Mouse (Mus musculus): Measurements from ENCODE around the gene Tmem123. TPM values are rescaled to one million over a fixed set of nuclear protein-coding genes. Genes with fewer than 3 reads are reported as not detected.

The Tmem123 gene
- total RNA-seq, 2 experiments from 2014 or later: 53.9 to 114 TPM

DNA sequence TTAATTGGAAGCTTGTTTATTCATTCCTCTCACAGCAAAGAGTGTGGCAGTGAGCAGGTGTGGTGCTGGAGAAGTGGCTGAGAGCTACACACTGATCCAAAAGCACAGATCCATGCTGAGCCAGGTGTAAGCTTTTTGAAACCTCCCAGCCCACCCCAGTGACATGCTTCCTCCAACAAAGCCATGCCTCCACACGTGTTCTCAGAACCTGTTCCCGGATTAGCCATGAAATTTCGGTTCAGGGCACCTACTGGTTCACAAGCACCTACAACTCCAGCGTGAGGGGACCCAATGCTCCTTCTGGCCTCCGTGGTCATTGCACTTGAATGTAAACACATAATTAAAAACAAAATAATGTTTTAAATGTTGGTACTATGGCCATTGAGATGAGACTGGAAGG, 9.8 kb downstream of the Tmem123 start:
- ATAC-seq (replicated peaks; ENCODE audit: low FRiP score, poor library complexity, severe bottlenecking): no peak

- ATAC-seq (replicated peaks; ENCODE audit: low FRiP score, poor library complexity, severe bottlenecking): no peak
Observed at GRCm38 (mm10) chr9:7774538-7774937, 10.7 kb downstream of the Tmem123 start.

DNA sequence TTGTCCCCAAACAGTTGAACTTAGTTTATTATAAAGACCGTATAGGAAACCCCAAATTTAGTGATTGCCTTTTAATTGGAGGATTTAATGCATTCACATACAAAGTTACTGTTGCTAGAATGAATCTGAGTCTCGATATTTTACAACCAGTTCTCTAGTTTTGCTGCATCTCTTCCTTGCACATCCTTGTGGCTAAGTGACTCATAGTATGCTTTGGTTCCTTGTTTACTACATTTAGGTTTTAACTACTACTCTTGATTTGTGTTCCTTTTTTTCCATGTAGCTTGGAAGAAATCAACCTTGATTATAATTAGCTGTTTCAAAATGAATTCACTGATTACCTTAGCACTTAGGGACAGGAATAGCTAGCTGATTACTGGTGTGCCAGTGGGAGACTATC, 11.2 kb downstream of the Tmem123 start:
- no peak for ATAC-seq (replicated peaks; ENCODE audit: low FRiP score, poor library complexity, severe bottlenecking)

DNA sequence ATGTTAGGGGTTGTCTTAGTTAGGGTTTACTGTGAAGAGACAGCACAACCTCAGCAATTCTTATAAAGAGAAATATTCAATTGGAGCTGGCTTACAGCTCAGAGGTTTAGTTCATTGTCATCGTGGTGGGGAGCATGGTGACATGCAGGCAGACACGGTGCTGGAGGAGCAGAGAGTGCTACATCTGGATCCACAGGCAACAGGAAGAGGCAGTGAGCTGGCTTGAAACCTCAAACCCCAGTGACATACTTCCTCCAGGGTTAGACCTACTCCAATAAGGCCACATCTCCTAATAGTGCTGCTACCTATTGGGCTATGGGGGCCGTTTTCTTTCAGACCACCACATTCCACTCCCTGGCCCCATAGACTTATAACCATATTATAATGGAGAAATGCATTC, 12.1 kb downstream of the Tmem123 start:
- no peak for ATAC-seq (replicated peaks; ENCODE audit: low FRiP score, poor library complexity, severe bottlenecking)

GRCm38 (mm10) chr9:7776940-7777339, 13.1 kb downstream of the Tmem123 start:
- ATAC-seq (replicated peaks; ENCODE audit: low FRiP score, poor library complexity, severe bottlenecking): no peak

DNA sequence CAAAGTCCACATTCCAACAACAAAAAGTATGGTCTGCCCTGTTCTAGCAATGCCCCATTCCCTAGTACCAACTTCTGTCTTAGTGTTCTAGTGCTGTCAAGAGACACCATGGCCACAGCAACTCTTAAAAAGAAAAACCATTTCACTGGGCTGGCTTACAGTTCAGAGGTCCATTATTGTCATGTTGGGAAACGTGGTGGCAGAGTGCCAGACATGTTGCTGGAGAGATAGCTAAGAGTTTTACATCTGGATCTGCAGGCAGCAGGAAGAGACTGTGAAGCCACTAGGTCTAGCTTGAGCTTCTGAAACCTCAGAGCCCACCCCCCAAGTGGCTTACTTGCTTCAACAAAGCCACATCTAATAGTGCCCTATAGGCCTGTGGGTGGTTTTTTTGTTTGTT, 13.8 kb downstream of the Tmem123 start:
- no peak for ATAC-seq (replicated peaks; ENCODE audit: low FRiP score, poor library complexity, severe bottlenecking)

- no peak for ATAC-seq (replicated peaks; ENCODE audit: low FRiP score, poor library complexity, severe bottlenecking)
Observed at GRCm38 (mm10) chr9:7778771-7779170, 14.9 kb downstream of the Tmem123 start.

- no peak for ATAC-seq (replicated peaks; ENCODE audit: low FRiP score, poor library complexity, severe bottlenecking)
Observed at GRCm38 (mm10) chr9:7779786-7780185, 15.9 kb downstream of the Tmem123 start.

- peak; percentile 66 for ATAC-seq (replicated peaks; ENCODE audit: low FRiP score, poor library complexity, severe bottlenecking)
Observed at GRCm38 (mm10) chr9:7780250-7781150, 16.7 kb downstream of the Tmem123 start.

DNA sequence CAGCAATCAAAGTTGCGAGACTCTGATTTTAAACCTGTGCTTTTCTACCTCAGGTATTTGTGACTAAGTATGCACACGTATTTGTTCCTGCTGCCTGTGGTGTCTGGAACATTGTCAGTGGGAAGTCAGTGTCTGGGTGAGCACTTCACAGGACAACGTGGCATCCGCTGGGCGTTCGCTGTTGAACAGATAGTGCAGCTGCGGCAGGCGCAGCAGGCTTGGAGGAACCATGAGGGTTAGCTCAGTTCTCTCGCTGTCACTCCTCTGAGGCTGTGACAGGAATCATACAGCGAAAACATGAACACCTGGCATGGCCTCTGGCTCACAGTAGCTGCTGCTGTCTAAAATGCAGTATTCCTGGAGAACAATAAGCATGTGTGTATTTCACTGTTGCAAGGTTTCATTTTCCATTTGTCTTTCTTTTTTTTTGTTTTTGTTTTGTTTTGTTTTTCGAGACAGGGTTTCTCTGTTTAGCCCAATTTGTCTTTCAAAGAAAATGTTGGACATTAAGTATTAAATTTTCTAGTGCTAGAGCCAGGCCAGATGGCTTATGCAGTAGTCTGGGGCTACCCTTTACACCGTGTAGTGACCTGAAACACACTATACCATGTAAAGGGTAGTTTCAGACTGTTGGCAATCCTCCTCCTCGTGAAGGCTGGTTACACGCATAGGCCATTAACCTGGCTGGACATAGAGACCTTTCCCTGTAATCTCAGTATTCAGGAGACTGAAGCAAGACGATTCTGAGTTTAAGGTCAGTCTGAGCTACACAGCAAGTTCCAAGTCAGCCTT, 20.2 kb downstream of the Tmem123 start:
- ATAC-seq (replicated peaks; ENCODE audit: low FRiP score, poor library complexity, severe bottlenecking): no peak

DNA sequence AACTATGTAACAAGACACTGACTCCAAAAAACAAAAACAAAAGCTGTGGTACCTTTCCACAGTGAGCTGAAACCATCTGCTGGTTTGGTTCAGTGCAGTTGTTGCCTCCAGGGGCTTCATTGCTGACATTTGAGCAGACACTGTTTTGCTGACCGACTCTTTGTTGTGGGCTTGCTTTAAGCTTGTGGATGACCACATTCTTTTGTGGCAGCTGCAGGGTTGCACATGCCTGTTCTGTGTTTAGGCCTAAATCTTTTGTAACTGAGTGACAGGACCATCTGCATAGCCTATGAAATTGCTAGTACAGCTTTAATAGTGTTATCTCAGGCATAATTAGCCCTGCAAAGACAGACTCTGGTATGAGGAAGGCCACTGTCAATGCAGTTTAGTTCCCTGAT, 20.8 kb downstream of the Tmem123 start:
- ATAC-seq (replicated peaks; ENCODE audit: low FRiP score, poor library complexity, severe bottlenecking): no peak

- no peak for ATAC-seq (replicated peaks; ENCODE audit: low FRiP score, poor library complexity, severe bottlenecking)
Observed at GRCm38 (mm10) chr9:7785396-7785795, 21.6 kb downstream of the Tmem123 start.

DNA sequence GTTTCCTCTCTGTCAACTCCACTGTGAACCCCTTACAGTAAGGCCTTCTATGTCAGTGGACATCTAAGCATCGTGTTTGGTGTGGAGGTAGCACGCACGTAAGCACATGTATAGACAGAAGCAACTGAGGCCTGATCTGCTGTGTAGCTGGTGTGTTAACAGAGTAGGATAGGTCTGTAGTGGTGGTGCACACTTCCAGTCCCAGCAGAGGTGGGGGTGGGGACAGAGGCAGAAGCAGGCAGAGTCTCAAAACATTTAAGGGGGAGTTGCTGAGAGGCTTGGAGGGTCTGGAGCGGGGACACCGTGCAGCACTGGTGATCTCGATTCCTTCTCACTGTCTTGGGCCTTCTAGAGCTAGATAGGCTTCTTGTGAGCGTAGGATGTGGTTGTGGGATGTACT, 22.2 kb downstream of the Tmem123 start:
- ATAC-seq (replicated peaks; ENCODE audit: low FRiP score, poor library complexity, severe bottlenecking): no peak

DNA sequence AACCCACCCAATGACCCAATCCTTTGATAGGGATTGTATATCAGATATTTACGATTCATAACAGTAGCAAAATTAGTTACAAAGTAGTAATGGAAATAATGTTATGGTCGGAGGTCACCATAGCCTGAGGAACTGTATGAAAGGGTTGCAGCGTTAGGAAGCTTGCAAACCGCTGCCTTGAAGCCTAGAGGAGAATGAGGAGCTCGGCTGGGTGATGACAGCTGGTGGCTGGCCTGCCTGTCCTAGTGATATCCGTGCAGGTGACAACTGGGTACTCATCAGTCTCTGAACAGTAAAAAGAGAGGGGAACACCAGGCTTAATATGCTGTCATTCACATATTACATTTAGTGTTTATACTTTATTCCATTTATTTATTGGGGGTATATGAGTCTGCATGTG, 24.6 kb downstream of the Tmem123 start:
- no peak for ATAC-seq (replicated peaks; ENCODE audit: low FRiP score, poor library complexity, severe bottlenecking)

- peak; percentile 43; the same call in 1 of the 2 replicates for ATAC-seq (replicated peaks; ENCODE audit: low FRiP score, poor library complexity, severe bottlenecking)
Observed at GRCm38 (mm10) chr9:7789764-7790575, 26.1 kb downstream of the Tmem123 start.

- ATAC-seq (replicated peaks; ENCODE audit: low FRiP score, poor library complexity, severe bottlenecking): peak; percentile 93
Observed at GRCm38 (mm10) chr9:7790580-7791084, 26.8 kb downstream of the Tmem123 start.

DNA sequence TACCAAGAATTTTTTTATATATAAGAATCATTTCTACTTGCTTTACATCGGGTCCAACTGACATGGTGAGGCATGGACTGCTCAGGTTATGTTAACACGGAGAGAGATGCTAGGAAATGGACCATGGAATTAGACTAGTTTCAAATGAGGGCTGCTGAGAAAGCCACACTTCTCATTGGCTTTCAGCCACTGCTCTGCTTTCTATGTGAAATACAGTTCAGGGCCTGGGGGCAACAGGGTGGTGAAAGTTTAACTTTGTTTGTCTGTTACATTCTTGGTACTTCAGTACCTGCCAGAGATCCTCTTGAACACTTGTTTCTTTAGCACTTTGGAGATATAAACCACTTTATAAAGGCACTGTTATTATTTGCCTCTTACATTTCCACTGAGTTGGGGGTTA, 29.7 kb downstream of the Tmem123 start:
- ATAC-seq (replicated peaks; ENCODE audit: low FRiP score, poor library complexity, severe bottlenecking): no peak

DNA sequence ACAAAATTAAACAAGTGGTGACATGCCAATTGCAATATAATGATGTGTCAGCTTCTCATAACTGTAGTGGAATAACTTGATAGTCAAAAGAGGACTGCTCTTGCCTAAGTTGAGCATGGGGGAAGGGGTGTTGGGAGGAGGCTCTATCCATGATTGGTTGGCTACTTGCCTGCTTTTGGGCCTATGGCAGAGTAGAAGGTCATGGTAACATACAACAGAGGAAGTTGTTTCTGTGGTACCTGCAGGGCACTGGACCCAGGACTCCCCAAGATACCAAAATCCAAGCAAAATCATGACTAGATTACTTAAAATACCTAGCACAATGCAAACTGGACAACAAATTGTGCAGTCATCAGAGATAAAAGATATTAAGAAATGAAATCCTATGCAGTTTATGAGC, 31.7 kb downstream of the Tmem123 start:
- ATAC-seq (replicated peaks; ENCODE audit: low FRiP score, poor library complexity, severe bottlenecking): no peak

DNA sequence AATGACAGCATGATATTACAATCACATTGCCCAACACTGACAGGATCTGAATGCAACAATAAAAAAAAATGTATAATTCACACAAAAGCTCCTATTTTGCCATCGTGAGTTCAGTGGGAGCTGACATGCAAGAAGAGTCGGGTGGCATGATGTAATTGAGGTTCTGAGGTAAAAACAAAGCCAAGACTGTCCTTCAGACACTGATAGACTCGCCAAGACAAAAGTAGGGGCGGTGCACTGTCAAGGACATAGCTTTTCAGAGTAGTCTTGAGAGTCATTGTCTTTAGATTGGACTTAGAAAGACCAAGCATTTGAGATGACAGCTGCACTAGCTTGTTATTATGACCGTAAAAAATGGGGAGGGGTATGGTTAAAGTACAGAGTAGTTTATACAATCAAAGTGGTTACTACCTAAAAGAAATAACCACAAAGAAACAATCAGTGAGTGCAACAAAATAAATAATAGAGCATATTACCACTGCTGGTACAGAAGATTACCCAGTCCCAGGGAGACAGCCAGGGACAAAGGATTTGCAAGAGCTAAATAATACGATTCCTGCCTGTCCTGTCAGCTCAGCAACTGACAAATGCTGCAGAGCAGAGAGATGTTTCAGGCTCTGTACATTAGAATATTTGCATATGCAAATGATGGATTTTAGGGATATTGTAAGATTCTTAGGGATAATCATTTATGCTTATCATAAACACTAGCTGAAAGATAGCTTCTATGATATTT, 32.5 kb downstream of the Tmem123 start:
- no peak for ATAC-seq (replicated peaks; ENCODE audit: low FRiP score, poor library complexity, severe bottlenecking)
